Mouse (Mus musculus): ENCODE measurements around the gene Tbcd.

- TF ChIP-seq CTCF (IDR thresholded peaks at IDR 0.05; ENCODE audit: low read depth, low read length): no peak
- TF ChIP-seq GATA1 (IDR thresholded peaks at IDR 0.05; ENCODE audit: borderline replicate concordance, low read length): no peak
Observed at GRCm38 (mm10) chr11:121437236-121437635, 14.5 kb upstream of the Tbcd start.
